Mouse (Mus musculus): ENCODE measurements around the gene Zap70.

Zap70 gene

GRCm38 (mm10) chr1:36761568-36761967, at the start of gene Zap70:
TSS of gene Zap70 (plus strand) at chr1:36761798.
- DNase-seq (ENCODE audit: low spot score in 2 of 2) = no peak

- no peak for DNase-seq (ENCODE audit: low spot score in 2 of 2)
These were observed 47.3 kb upstream of the Zap70 start, which contains the start of gene Actr1b for GRCm38 (mm10) chr1:36714311-36714710. TSS of gene Actr1b (minus strand) at chr1:36714422.

GRCm38 (mm10) chr1:36718786-36719185, 42.8 kb upstream of the Zap70 start:
- no peak for DNase-seq (ENCODE audit: low spot score in 2 of 2)

- DNase-seq (ENCODE audit: low spot score in 2 of 2) = no peak
These were observed 38.2 kb upstream of the Zap70 start for GRCm38 (mm10) chr1:36723146-36724056.

GRCm38 (mm10) chr1:36724057-36724431, 37.6 kb upstream of the Zap70 start:
- DNase-seq (ENCODE audit: low spot score in 2 of 2) = no peak

DNA sequence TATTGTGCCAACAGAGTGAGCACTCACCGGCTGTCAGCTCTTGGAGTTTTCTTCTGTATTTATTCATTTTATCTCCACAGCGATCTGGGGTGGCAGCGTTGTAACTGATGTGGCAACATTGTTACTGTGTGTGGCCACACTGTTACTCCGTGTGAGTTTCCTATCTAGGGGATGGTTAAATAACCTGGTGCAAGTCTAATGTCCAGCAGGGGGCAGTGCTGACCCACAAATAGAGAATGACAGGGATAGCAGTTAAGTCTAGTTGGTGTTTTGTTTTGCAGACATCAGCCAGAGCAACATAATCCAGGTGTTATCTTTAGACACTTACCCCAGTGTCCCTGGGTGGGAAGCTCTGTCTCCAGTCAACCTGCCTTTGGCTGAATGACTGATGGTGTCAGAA, 24.3 kb upstream of the Zap70 start:
- peak; percentile 56 to 79 for DNase-seq (ENCODE audit: low spot score in 2 of 2)

DNA sequence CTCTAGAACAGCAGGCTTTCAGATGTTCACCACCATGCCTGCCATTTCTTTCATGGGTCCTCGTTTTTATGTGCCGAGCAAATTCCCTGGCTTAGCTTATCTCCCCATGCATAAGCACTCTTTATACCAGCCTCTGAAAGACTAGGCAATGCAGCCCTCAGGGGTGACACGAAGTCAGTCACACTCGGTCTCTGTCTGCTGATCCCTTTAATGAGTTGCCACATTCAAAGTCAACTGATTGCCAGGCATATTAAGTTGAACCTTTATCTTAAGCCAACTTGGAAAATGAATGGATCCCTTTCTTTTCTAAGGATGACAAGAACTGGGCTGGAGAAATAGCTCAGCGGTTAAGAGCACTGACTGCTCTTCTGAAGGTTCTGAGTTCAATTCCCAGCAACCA, 22.4 kb upstream of the Zap70 start:
- DNase-seq (ENCODE audit: low spot score in 2 of 2) = no peak

GRCm38 (mm10) chr1:36743046-36743445, 18.6 kb upstream of the Zap70 start:
- no peak for DNase-seq (ENCODE audit: low spot score in 2 of 2)

- DNase-seq (ENCODE audit: low spot score in 2 of 2) = peak; percentile 74 to 76
These were observed 17.2 kb upstream of the Zap70 start for GRCm38 (mm10) chr1:36744268-36744944.

DNA sequence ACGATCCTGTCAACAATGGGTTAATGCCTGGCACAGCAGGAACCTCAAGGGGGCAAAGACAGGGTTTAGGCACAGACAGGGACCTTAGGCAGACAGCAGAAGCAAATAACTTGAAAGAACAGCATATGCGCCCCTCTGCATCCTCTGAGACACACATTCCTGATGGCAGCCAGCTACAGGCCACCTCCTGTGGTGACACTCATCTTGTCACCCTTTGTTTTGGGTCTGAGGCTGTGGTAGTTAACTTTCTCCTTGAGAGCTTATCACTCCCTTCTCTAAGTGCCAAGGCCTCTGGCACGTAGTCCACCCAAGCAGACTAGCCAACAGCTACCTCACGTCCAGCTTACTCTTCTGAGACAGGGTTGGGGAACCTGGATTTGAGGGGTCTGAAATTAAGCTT, 15.9 kb upstream of the Zap70 start:
- DNase-seq (ENCODE audit: low spot score in 2 of 2) = no peak

- DNase-seq (ENCODE audit: low spot score in 2 of 2) = no peak
These were observed 15.1 kb upstream of the Zap70 start for GRCm38 (mm10) chr1:36746452-36746851.

DNA sequence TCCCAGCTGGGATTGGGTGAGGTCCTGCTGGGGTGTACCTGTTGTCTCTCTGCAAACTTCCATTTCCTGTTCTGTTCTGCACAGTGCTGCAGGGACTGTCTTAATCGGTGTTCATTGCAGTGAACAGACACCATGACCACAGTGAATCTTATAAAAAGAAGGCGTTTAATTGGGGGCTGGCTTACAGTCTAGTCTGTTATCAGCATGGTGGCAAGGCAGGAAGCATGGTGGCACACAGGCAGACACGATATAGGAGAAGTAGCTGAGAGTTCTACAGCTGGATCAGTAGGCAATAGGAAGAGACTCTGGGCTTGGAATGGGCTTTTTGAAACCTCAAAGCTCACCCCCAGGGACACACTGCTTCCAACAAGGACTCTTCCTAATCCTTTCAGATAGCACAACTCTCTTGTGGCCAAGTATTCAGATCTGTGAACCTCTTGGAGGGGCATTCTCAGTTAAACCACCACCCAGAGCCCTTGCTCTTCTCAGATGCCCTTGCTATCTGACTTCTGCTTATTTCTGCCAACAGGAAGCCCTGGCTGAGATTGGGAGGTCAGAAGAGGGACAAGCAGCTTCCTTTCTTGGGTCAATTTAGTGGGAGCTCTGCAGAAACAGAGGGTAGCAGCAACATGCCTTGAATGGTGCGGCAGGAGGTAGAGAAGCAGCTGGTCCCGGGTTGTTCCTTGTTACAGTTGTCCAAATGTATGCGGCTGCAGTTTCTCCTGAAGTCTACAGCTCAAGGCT, 7.5 kb upstream of the Zap70 start:
- DNase-seq (ENCODE audit: low spot score in 2 of 2) = no peak

GRCm38 (mm10) chr1:36758553-36758952, 3.0 kb upstream of the Zap70 start:
- DNase-seq (ENCODE audit: low spot score in 2 of 2) = no peak

- DNase-seq (ENCODE audit: low spot score in 2 of 2) = no peak
These were observed 2.5 kb upstream of the Zap70 start for GRCm38 (mm10) chr1:36759076-36759475.

DNA sequence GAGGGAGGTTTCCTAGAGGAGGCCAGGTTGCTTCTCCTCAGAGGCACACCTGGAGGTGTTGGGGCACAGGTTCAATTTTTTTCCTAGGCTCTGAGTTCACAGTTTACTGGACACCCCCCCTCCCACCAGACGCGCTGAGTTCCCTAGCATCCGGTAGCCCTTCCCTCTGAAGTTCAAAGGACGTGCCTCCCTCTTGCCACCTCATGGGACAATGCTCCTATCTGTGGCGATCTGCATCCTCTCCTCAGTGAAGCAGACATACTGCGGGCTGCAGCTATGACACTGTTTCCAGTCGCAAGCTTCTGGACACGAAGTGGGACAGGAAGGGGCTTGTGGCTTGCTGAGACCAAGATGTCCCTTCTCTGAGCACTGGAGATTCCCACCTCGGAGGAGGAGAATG, 1.2 kb upstream of the Zap70 start:
- DNase-seq (ENCODE audit: low spot score in 2 of 2) = no peak

DNA sequence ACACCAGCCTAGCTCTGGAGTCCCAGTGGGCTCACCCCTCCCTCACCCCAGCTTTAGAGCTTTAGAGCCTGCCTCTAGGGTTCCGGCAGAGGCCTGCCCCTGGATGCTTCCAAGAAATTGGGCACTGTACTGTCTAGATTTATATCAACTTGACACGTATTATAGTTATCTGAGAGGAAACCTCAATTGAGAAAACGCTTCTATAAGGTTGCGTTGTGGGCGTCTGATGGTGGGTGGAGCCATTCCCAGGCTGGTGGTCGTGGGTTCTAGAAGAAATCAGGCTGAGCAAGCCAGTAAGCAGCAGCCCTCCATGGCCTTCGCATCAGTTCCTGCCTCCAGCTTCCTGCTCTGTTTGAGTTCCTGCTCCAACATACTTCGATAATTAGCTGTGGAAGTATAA, 537 bp upstream of the Zap70 start:
- no peak for DNase-seq (ENCODE audit: low spot score in 2 of 2)

- no peak for DNase-seq (ENCODE audit: low spot score in 2 of 2)
These were observed 5.0 kb downstream of the Zap70 start for GRCm38 (mm10) chr1:36766431-36767205.

- DNase-seq (ENCODE audit: low spot score in 2 of 2) = no peak
These were observed 5.7 kb downstream of the Zap70 start for GRCm38 (mm10) chr1:36767321-36767720.

DNA sequence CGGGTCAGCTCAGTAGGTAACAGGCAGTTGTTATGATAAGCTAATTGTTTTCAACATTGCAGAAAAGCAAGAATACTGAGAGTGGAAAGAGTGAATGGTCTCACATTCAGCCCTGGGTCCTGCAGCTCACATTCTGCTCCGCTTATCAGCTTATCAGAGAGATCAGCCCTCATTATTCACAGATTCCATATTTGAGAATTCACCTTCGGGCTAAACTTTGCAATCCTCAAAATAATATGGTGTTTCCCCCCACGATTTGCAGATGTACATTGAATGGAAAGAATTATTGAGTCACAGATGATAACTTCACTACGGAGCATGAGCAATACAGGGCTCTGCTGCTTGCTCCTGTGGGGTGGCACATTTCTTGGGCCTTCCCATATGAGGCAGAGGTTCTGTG, 7.2 kb downstream of the Zap70 start:
- no peak for DNase-seq (ENCODE audit: low spot score in 2 of 2)

DNA sequence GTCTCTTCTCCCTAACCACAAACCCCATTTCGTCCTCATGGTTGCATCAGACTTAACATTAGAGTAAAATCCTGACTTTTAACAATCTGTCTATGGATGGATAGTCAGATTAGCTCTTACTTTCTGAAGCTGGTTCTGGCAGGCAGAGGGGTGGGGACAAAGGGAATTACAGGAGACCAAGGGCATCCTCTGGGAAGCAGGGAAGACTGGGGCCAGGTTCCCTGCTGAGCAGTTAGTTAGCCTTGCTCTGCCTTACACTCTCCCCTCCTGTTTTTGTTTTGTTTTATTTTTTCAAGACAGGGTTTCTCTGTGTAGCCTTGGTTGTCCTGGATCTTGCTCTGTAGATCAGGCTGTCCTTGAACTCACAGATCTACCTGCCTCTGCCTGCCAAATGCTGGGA, 8.4 kb downstream of the Zap70 start:
- DNase-seq (ENCODE audit: low spot score in 2 of 2) = no peak

DNA sequence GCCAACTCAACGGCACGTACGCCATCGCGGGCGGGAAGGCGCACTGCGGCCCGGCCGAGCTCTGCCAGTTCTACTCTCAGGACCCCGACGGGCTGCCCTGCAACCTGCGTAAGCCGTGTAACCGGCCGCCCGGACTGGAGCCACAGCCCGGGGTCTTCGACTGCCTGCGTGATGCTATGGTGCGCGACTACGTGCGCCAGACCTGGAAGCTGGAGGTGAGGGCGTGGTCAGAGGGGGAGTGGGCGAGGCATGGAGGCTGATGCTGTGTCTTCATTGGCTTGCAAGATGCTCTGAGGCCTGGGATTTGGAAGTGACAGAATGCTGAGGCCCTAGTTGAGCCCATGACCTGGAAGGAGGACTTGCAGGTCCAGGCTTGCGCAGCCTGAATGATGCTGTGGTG, 9.4 kb downstream of the Zap70 start:
- DNase-seq (ENCODE audit: low spot score in 2 of 2) = no peak

Data from frontal cortex, postnatal 14 days (tissue).